In the genomic region with DNA sequence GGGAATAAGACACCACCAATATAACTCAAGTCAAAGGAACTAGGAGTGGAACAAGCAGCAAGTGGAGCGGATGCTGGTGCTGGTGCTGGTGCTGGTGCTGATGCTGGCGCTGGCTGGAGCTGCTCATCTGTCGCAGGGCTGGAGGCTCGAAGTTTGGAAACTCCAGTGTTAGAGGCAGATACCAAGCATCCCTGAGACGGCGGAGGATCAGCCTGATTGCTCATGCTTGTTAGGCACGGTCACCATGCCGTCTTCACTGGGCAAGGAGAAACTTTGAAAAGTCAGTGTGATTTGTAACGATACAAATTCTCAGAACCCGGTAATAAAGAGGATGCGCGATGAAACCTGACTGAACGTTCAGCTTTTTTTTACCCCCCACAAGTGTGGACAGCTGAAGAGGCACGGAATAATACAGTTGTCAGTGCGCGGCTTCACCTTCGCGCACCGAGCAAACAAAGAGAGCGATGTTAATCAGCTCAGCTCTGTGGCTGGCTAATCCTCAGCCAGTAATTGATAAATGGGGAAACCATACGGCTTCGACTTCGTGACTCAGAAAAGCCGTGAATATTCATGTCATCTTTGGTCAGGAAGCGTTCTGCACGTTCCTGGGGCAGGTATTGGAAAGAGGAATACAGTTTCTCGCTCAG, we compare ENCODE assay signal across 8 mouse cellular contexts.
DNase-seq lines count a peak whose midpoint lies in the region; ATAC-seq and TF ChIP-seq lines count a peak whose summit lies in the region.

No protein-coding gene starts in this region.

- WGBS in heart, embryonic 12.5 days, result 6% methylated on average over 27 of the region's 27 CpGs
- WGBS in forebrain, embryonic 15.5 days, result 5% methylated on average over 27 of the region's 27 CpGs
- WGBS in liver, embryonic 16.5 days (ENCODE audit: insufficient replicate concordance), result 4% methylated on average over 27 of the region's 27 CpGs
- 7% methylated on average over 27 of the region's 27 CpGs for WGBS in stomach, postnatal 0 days

- DNase-seq in heart, postnatal 36 days, result no peak
- peak; percentile 26 for DNase-seq in brain, adult 2 months (ENCODE audit: low read depth, low spot score)
- no peak for DNase-seq in stomach, postnatal 0 days (ENCODE audit: low spot score)
- DNase-seq in adrenal gland, postnatal 14 days, result no peak
- no peak for DNase-seq in cerebellum, adult 11-12 months

- TF ChIP-seq EP300 in stomach, postnatal 0 days (optimal IDR thresholded peaks at IDR 0.05), result no peak

- TF ChIP-seq CTCF in stomach, postnatal 0 days (IDR thresholded peaks at IDR 0.05; ENCODE audit: low read depth), result no peak

- peak overlapping the region; percentile 78 for H3K4me2 ChIP-seq in heart, embryonic 12.5 days
- peak overlapping the region; percentile 78 for H3K4me2 ChIP-seq in forebrain, embryonic 15.5 days (replicated peaks)
- peak overlapping the region; percentile 20; the same call in 1 of the 2 replicates for H3K4me2 ChIP-seq in liver, embryonic 16.5 days (ENCODE audit: low read depth, low read length)
- H3K4me2 ChIP-seq in stomach, postnatal 0 days (replicated peaks; ENCODE audit: low read depth), result peak overlapping the region; percentile 64

- H3K9me3 ChIP-seq in heart, embryonic 12.5 days (replicated peaks), result no peaks in the 10 kb centered on the region; the same call in 1 of the 2 replicates
- H3K9me3 ChIP-seq in forebrain, embryonic 15.5 days, result no peaks in the 10 kb centered on the region
- no peaks in the 10 kb centered on the region for H3K9me3 ChIP-seq in liver, embryonic 16.5 days (replicated peaks; ENCODE audit: control insufficient read depth, low read length)
- H3K9me3 ChIP-seq in stomach, postnatal 0 days (ENCODE audit: control insufficient read depth, low read length), result no peaks in the 10 kb centered on the region

- H3K4me3 ChIP-seq in heart, embryonic 12.5 days, result peak overlapping the region; percentile 48
- peak overlapping the region; percentile 45 for H3K4me3 ChIP-seq in forebrain, embryonic 15.5 days
- H3K4me3 ChIP-seq in liver, embryonic 16.5 days (ENCODE audit: low read depth, low read length), result no peak overlapping the region
- peak overlapping the region; percentile 32 for H3K4me3 ChIP-seq in stomach, postnatal 0 days (ENCODE audit: low read depth, low read length)

- H3K27ac ChIP-seq in heart, embryonic 12.5 days (ENCODE audit: poor library complexity, severe bottlenecking), result no peak overlapping the region
- H3K27ac ChIP-seq in forebrain, embryonic 15.5 days (replicated peaks), result no peak overlapping the region
- H3K27ac ChIP-seq in liver, embryonic 16.5 days (ENCODE audit: low read length), result no peak overlapping the region
- H3K27ac ChIP-seq in stomach, postnatal 0 days (replicated peaks), result no peak overlapping the region

- intact Hi-C loops in heart, postnatal 36 days (cut with DNase I), result no loop called here

- 0 out of 2 replicates have a peak, but pooled peaks cover 6% of the 10 kb centered on the region for H3K4me1 ChIP-seq in heart, embryonic 12.5 days (replicated peaks)
- peaks cover 11% of the 10 kb centered on the region for H3K4me1 ChIP-seq in forebrain, embryonic 15.5 days
- H3K4me1 ChIP-seq in liver, embryonic 16.5 days (ENCODE audit: control insufficient read depth, low read depth, low read length), result no peaks in the 10 kb centered on the region
- no peaks in the 10 kb centered on the region; the same call in 1 of the 2 replicates for H3K4me1 ChIP-seq in stomach, postnatal 0 days (replicated peaks; ENCODE audit: control insufficient read depth, insufficient read depth)

- H3K27me3 ChIP-seq in heart, embryonic 12.5 days (replicated peaks), result peaks cover 23% of the 10 kb centered on the region
- peaks cover 5% of the 10 kb centered on the region for H3K27me3 ChIP-seq in forebrain, embryonic 15.5 days
- peaks cover 19% of the 10 kb centered on the region for H3K27me3 ChIP-seq in liver, embryonic 16.5 days (ENCODE audit: control insufficient read depth, insufficient read depth, low read depth, low read length)
- no peaks in the 10 kb centered on the region for H3K27me3 ChIP-seq in stomach, postnatal 0 days (ENCODE audit: control insufficient read depth, insufficient read depth, low read length)

- H3K36me3 ChIP-seq in heart, embryonic 12.5 days, result no peaks in the 10 kb centered on the region
- no peaks in the 10 kb centered on the region for H3K36me3 ChIP-seq in forebrain, embryonic 15.5 days
- no peaks in the 10 kb centered on the region for H3K36me3 ChIP-seq in liver, embryonic 16.5 days (ENCODE audit: control insufficient read depth, insufficient read depth)
- H3K36me3 ChIP-seq in stomach, postnatal 0 days (ENCODE audit: control insufficient read depth, insufficient read depth, low read length), result no peaks in the 10 kb centered on the region

- H3K9ac ChIP-seq in heart, embryonic 12.5 days, result peak overlapping the region; percentile 44
- peak overlapping the region; percentile 40 for H3K9ac ChIP-seq in forebrain, embryonic 15.5 days (replicated peaks)
- H3K9ac ChIP-seq in liver, embryonic 16.5 days (ENCODE audit: low read depth, low read length), result no peak overlapping the region
- no peak overlapping the region for H3K9ac ChIP-seq in stomach, postnatal 0 days (ENCODE audit: low read length)

- ATAC-seq in heart, embryonic 12.5 days (ENCODE audit: insufficient number of reproducible peaks, low FRiP score), result no peak
- ATAC-seq in forebrain, embryonic 15.5 days (replicated peaks), result peak; percentile 76
- no peak for ATAC-seq in liver, embryonic 16.5 days (ENCODE audit: low read depth)
- ATAC-seq in stomach, postnatal 0 days (ENCODE audit: low FRiP score, low TSS enrichment), result no peak

Comparison
In these comparisons a context has a peak if more than half of its experiments do, and no peak if none do; other contexts are left out.
1. H3K4me2 ChIP-seq: peak in every context shown above with its lines; median percentile 78 in heart, embryonic 12.5 days; 78 in forebrain, embryonic 15.5 days; 64 in stomach, postnatal 0 days; 20 in liver, embryonic 16.5 days.
2. H3K9ac ChIP-seq: peak in heart, embryonic 12.5 days (single experiment) and forebrain, embryonic 15.5 days (single experiment); none in liver, embryonic 16.5 days (single experiment) and stomach, postnatal 0 days (single experiment).